Mouse (Mus musculus): ENCODE data around the gene Gm572. TPM values are rescaled to one million over a fixed set of nuclear protein-coding genes. Genes with fewer than 3 reads are reported as not detected.
A peak's percentile ranks its signal among the peaks of the same experiment; 100 is the strongest.

Gm572 gene
- polyA plus RNA-seq, 1 experiment = 0.07 TPM

DNA sequence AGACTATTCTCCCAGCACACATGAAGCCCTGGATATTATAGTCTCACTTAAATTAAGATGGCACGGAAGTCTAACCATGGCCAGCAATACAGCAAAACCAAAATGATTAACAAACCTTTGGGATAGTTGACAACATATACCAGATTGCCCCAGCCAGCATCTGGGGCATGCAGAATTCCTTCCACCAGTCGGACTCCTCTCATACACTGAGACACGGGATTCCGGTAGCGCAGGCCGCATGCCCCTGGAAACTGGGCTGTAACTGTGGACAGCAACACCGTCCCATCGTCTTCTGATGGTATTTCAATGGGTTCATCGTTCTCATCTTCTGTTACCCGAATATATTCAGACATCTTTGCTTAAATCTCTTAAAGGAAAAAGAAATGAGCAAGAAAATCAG, 18.1 kb upstream of the Gm572 start:
- Histone ChIP-seq H3K4me3 (ENCODE audit: extremely low read depth, insufficient read depth, insufficient read length) (no peak overlapping the region), H3K36me3 (ENCODE audit: control insufficient read depth, insufficient read depth, low read length) (peaks cover 28% of the 10 kb centered on the region), H3K4me1 (ENCODE audit: control insufficient read depth, insufficient read depth, insufficient read length) (peaks cover 3% of the 10 kb centered on the region; the same call in 1 of the 2 replicates), H3K27ac (ENCODE audit: insufficient read depth, low read length) (no peak overlapping the region), H3K27me3 (ENCODE audit: control insufficient read depth, insufficient read depth, low read length) (no peaks in the 10 kb centered on the region)
- DNase-seq (ENCODE audit: low read depth in 1 of 2, low spot score in 2 of 2) = no peak
- TF ChIP-seq POLR2A (IDR thresholded peaks at IDR 0.05; ENCODE audit: low read depth, low read length) = no peak
- TF ChIP-seq CTCF (IDR thresholded peaks at IDR 0.05; ENCODE audit: extremely low read depth, insufficient read depth, insufficient read length, insufficient replicate concordance) = no peak
- 90% methylated on average over 10 of the region's 10 CpGs for WGBS

DNA sequence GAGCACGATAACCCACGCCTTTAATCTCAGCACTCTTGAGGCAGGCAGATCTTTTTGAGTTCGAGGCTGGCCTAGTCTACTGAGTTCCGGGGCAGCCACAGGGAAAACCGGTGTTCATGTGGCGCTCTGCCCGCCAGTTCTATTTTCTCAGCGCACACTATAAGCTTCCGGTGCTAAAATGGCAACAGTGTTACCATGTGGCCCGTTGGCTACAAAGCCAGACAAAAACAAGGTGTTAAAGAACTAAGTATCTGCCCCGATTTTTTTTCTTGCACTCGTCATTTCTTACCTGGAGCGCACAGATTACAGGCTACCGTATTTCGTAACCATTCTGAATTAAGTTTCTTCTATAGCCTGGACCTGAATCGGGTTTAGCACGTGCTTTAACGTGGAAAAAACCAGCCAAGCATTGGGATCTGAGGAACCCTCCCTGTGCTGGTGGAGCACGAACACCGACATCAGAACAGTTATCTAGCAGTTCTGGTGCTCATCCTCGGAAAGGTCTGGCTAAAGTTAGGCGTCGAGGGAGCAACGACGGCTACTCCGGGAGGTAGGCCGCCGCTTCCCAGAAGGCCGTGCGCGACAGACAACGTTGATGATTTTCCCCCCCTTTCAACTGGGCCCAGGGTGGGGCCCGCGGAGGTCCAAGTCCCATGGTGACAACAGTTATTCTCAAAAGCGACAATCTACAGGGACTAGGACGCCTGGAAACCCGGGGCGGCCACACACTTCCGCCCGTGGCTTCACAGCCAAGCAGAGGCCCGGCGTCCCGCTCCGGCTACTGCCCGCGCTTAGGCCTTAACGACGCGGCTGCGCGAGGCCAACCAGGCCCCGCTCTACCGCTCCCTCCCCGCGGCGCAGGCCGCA, 17.1 kb upstream of the Gm572 start:
- Histone ChIP-seq H3K4me1 (ENCODE audit: control insufficient read depth, insufficient read depth, insufficient read length) (peaks cover 3% of the 10 kb centered on the region; the same call in 1 of the 2 replicates), H3K4me3 (ENCODE audit: extremely low read depth, insufficient read depth, insufficient read length) (peak overlapping the region; percentile 97), H3K27ac (ENCODE audit: insufficient read depth, low read length) (peak overlapping the region; percentile 97), H3K36me3 (ENCODE audit: control insufficient read depth, insufficient read depth, low read length) (peaks cover 23% of the 10 kb centered on the region), H3K27me3 (ENCODE audit: control insufficient read depth, insufficient read depth, low read length) (no peaks in the 10 kb centered on the region)
- under 1% methylated on average over 57 of the region's 57 CpGs for WGBS
- TF ChIP-seq CTCF (IDR thresholded peaks at IDR 0.05; ENCODE audit: extremely low read depth, insufficient read depth, insufficient read length, insufficient replicate concordance) = no peak
- no peak for TF ChIP-seq POLR2A (IDR thresholded peaks at IDR 0.05; ENCODE audit: low read depth, low read length)
- peak; percentile 31 to 40 for DNase-seq (ENCODE audit: low read depth in 1 of 2, low spot score in 2 of 2)

DNA sequence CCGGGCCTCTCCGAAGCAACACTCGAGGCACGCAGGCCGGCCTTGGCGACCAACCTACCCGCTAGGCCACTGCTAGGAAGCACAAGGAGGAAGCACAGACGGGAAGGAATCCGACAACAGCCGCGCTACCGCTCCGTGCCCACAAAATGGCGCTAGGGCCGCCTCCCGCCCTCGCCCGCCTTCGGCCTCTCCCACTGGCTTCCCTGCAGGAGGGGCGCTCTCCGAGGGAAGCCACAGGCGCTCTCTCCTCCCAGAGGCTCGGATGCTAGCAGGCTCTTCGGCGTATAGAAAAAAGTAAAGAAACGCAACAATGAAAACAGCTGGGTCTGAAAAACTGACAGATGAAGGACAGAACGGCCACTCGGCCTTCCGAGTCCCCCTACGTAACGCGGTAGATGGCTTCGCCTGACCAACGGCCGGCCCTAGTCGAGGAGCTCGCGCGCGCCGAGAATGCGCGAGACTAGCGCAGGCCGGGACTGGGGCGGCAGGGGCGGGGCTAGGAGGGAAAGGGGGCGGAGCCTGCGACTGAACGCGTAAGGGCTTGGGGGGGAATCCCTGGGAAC, 16.4 kb upstream of the Gm572 start, which contains the start of gene Tardbp:
Gene Tardbp, minus strand, starts transcription at position 397 of the 563 bp plus-strand sequence.
- no peak for TF ChIP-seq CTCF (IDR thresholded peaks at IDR 0.05; ENCODE audit: extremely low read depth, insufficient read depth, insufficient read length, insufficient replicate concordance)
- TF ChIP-seq POLR2A (IDR thresholded peaks at IDR 0.05; ENCODE audit: low read depth, low read length) = peak; percentile 97
- Histone ChIP-seq H3K4me3 (ENCODE audit: extremely low read depth, insufficient read depth, insufficient read length) (peak within 1 kb of the TSS; percentile 97), H3K4me1 (ENCODE audit: control insufficient read depth, insufficient read depth, insufficient read length) (peaks cover 3% of the 10 kb centered on the region; the same call in 1 of the 2 replicates), H3K36me3 (ENCODE audit: control insufficient read depth, insufficient read depth, low read length) (peaks cover 19% of the 10 kb centered on the region), H3K27me3 (ENCODE audit: control insufficient read depth, insufficient read depth, low read length) (no peaks in the 10 kb centered on the region), H3K27ac (ENCODE audit: insufficient read depth, low read length) (peak within 1 kb of the TSS; percentile 97)
- under 1% methylated on average over 51 of the region's 51 CpGs for WGBS
- peak; percentile 92 to 97 for DNase-seq (ENCODE audit: low read depth in 1 of 2, low spot score in 2 of 2)

DNA sequence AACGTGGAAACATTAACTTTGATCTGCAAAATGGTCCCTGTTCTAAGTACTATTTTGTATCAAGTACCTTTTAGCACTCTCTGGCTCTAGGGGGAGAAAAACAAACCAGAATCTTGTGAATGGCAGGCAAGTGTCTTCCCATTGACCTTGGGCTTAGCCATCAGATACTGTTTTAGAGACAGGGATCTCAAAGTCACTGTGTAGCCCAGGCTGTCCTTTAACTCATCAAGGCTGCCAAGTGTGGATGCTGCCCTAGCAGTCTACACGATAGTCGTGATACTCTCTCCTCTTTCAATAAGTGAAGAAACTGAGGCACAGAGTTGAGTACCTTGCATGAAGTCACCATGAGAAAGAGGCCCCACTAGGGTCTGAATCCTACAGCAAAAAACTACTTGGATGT, 15.9 kb upstream of the Gm572 start:
- Histone ChIP-seq H3K36me3 (ENCODE audit: control insufficient read depth, insufficient read depth, low read length) (peaks cover 16% of the 10 kb centered on the region), H3K27ac (ENCODE audit: insufficient read depth, low read length) (no peak overlapping the region), H3K27me3 (ENCODE audit: control insufficient read depth, insufficient read depth, low read length) (no peaks in the 10 kb centered on the region), H3K4me1 (ENCODE audit: control insufficient read depth, insufficient read depth, insufficient read length) (peaks cover 3% of the 10 kb centered on the region; the same call in 1 of the 2 replicates), H3K4me3 (ENCODE audit: extremely low read depth, insufficient read depth, insufficient read length) (no peak overlapping the region)
- no peak for DNase-seq (ENCODE audit: low read depth in 1 of 2, low spot score in 2 of 2)
- TF ChIP-seq POLR2A (IDR thresholded peaks at IDR 0.05; ENCODE audit: low read depth, low read length) = no peak
- TF ChIP-seq CTCF (IDR thresholded peaks at IDR 0.05; ENCODE audit: extremely low read depth, insufficient read depth, insufficient read length, insufficient replicate concordance) = no peak
- WGBS = 63% methylated on average over 3 of the region's 3 CpGs

DNA sequence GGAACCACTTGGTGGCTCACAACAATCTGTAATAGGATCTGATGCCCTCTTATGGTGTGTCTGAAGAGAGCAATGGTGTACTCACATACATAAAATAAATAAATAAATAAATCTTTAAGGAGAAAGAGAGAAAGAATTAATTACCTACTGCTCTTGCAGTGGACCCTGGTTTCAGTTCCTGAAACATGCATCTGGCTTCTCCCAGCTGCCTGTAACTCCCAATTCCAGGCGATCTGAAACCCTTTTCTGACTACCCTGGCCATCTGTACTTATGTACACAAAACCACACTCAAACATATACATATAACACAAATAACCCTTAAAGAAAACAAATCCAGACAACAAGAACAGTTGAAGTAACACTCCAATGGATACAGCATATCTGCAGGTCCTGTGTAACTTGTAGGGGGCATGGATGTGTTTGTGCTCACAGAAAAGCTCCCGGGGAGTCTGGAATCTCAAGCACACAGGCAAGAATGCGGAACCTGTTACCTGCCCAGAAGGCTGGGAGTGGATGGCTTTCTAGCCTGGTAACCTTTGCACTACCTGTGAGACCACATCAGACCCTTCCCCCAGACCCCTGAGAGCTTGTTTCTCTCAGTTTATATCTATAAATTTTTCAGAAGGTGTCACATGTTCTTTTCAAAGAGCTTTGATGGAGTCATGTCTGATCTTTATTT, 11.0 kb upstream of the Gm572 start:
- Histone ChIP-seq H3K4me3 (ENCODE audit: extremely low read depth, insufficient read depth, insufficient read length) (no peak overlapping the region), H3K4me1 (ENCODE audit: control insufficient read depth, insufficient read depth, insufficient read length) (0 out of 2 replicates have a peak, but pooled peaks cover 2% of the 10 kb centered on the region), H3K27ac (ENCODE audit: insufficient read depth, low read length) (no peak overlapping the region), H3K36me3 (ENCODE audit: control insufficient read depth, insufficient read depth, low read length) (no peaks in the 10 kb centered on the region), H3K27me3 (ENCODE audit: control insufficient read depth, insufficient read depth, low read length) (no peaks in the 10 kb centered on the region)
- TF ChIP-seq POLR2A (IDR thresholded peaks at IDR 0.05; ENCODE audit: low read depth, low read length) (no peak), CTCF (IDR thresholded peaks at IDR 0.05; ENCODE audit: extremely low read depth, insufficient read depth, insufficient read length, insufficient replicate concordance) (no peak)
- DNase-seq (ENCODE audit: low read depth in 1 of 2, low spot score in 2 of 2) = no peak
- 65% methylated on average over 3 of the region's 3 CpGs for WGBS

DNA sequence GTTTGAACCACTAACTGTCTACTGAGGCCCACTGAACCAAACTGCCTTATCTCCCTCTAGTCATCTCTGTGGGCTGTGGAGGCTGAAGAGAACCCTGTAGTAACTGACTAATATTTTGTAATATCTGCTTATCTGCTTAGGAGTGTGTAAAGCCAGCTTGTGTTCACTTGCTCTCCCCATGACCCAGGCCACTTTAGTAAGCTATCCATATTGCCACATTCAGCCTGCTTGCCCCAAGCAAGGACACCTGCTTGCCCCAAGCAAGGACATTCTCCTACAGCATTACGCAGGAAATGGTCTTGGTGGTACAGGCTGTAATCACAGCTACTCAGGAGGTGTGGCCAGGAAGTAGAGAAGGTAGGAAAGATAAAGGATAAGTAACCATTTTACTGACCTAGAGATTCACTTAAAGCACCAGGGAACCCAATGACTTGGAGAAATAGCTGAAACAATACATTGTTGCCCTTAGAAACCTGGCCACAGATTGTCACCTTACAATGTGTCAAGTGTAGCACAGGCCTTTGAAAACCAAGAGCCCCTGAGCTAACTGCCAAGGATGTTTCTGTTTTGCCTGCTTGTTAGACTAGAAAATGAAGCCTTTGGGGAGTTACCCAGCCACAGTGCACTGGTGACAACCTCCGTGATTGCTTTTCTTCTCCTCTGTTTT, 9.6 kb upstream of the Gm572 start:
- H3K27me3 ChIP-seq (ENCODE audit: control insufficient read depth, insufficient read depth, low read length) = no peaks in the 10 kb centered on the region
- H3K4me3 ChIP-seq (ENCODE audit: extremely low read depth, insufficient read depth, insufficient read length) = no peak overlapping the region
- H3K27ac ChIP-seq (ENCODE audit: insufficient read depth, low read length) = no peak overlapping the region
- no peaks in the 10 kb centered on the region for H3K4me1 ChIP-seq (ENCODE audit: control insufficient read depth, insufficient read depth, insufficient read length)
- no peak for DNase-seq (ENCODE audit: low read depth in 1 of 2, low spot score in 2 of 2)
- 38% methylated on average over 2 of the region's 2 CpGs for WGBS
- no peaks in the 10 kb centered on the region for H3K36me3 ChIP-seq (ENCODE audit: control insufficient read depth, insufficient read depth, low read length)
- TF ChIP-seq POLR2A (IDR thresholded peaks at IDR 0.05; ENCODE audit: low read depth, low read length) (no peak), CTCF (IDR thresholded peaks at IDR 0.05; ENCODE audit: extremely low read depth, insufficient read depth, insufficient read length, insufficient replicate concordance) (no peak)

Data from spleen, adult 2 months (tissue).